Mouse (Mus musculus) limb, embryonic 10.5 days (tissue): Measurements from ENCODE around the gene Cars. TPM values are rescaled to one million over a fixed set of nuclear protein-coding genes. Genes with fewer than 3 reads are reported as not detected.

Source experiments
- DNase-seq: peaks from one replicate; pipeline ENCODE4 v3.0.0-alpha.2; 2017; ENCODE audit warnings: low spot score
- H3K27ac ChIP-seq: fragments of 300-500 bp; sonication (generic); 2 replicates; pipeline ENCODE4 v1.5.1; 2016; ENCODE audit warnings: mild to moderate bottlenecking
- H3K27me3 ChIP-seq: fragments of 300-500 bp; sonication (generic); 2 replicates; pipeline ENCODE4 v1.6.1; 2016; ENCODE audit warnings: low read depth, mild to moderate bottlenecking; ENCODE audit not compliant: poor library complexity, severe bottlenecking
- H3K36me3 ChIP-seq: fragments of 300-500 bp; sonication (generic); 2 replicates; pipeline ENCODE4 v1.6.1; 2016; ENCODE audit warnings: mild to moderate bottlenecking, moderate library complexity
- H3K4me1 ChIP-seq: fragments of 300-500 bp; sonication (generic); 2 replicates; pipeline ENCODE4 v1.6.1; 2016
- H3K4me3 ChIP-seq: fragments of 300-500 bp; sonication (generic); 2 replicates; pipeline ENCODE4 v1.5.1; 2016; ENCODE audit warnings: mild to moderate bottlenecking, moderate library complexity
- H3K9me3 ChIP-seq: fragments of 300-500 bp; sonication (generic); replicated peaks from 2 replicates; pipeline ENCODE4 v1.6.1; 2016; ENCODE audit warnings: mild to moderate bottlenecking
- WGBS: fragments of 180-500 bp; shearing (Covaris S2); methylation state at CpG from one replicate; pipeline ENCODE4 v1.1.7; 2016; 5-methylcytosine and 5-hydroxymethylcytosine counted together
- polyA plus RNA-seq: library from polyadenylated mRNA; unstranded; fragments of >200 nt; fragmentation: Nextera tagmentation; extraction: Ambion mirVana; gene quantifications from 2 replicates; pipeline ENCODE4 v1.2.1, GENCODE M21; 2016

The Cars gene
- polyA plus RNA-seq, 1 experiment from 2014 or later: 79.2 TPM

DNA sequence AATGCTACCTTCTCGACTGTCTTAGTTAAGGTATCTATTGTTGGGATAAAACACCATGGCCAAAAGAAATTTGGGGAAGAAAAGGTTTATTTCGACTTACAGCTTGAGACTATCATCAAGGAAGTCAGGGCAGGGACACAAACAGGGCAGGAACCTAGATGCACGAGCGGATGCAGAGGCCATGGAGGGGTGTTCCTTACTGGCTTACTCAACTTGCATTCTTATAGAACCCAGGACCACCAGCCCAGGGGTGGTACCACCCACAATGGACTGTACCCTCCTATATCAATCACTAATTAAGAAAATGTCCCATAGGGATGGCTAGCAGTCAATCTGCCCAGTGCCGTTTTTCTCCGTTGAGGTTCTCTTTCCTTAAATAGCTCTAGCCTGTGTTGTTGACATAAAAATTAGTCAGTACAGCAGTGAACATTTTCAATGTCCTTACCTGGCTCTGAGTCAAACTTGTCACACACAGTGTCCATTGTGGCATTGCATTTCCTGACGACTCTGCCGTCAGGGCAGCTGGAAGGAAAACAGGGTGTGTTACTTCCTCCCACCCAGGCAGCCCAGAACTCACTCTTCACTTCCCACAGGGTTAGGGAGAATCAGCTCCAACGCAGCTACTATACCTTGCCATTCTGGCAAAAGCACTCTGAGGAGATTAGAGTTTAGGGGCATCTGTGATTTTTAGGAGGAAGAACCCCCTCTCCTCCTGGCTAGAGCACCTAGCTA, 14.7 kb upstream of the Cars start:
- no peak overlapping the region for H3K4me3 ChIP-seq
- 69% methylated on average over 9 of the region's 9 CpGs for WGBS
- H3K27me3 ChIP-seq: no peaks in the 10 kb centered on the region
- H3K4me1 ChIP-seq: no peaks in the 10 kb centered on the region
- no peak for DNase-seq
- no peaks in the 10 kb centered on the region for H3K36me3 ChIP-seq
- H3K27ac ChIP-seq: no peak overlapping the region
- 0 out of 2 replicates have a peak, but pooled peaks cover 2% of the 10 kb centered on the region for H3K9me3 ChIP-seq

DNA sequence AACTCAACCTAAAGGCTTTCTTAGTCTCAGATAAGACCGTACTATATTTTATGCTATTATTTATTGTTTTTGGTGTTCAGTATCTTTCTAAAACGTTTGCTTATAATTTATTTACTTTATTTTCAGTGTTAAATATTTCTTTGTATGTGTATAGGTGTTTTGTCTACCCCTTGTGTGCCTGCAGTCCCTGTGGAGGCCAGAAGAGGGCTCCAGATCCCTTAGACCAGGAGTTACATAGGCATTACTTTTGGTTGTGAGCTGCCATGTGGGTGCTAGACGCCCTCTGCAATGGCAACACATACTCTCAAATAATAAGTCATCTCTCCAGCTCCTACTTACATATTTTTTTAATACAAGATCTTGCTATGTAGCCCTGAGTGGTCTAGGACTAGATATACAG, 12.3 kb upstream of the Cars start:
- WGBS: 62% methylated on average over 3 of the region's 3 CpGs
- 0 out of 2 replicates have a peak, but pooled peaks cover 2% of the 10 kb centered on the region for H3K9me3 ChIP-seq
- no peaks in the 10 kb centered on the region for H3K4me1 ChIP-seq
- DNase-seq: no peak
- H3K27ac ChIP-seq: no peak overlapping the region
- H3K4me3 ChIP-seq: no peak overlapping the region
- H3K36me3 ChIP-seq: no peaks in the 10 kb centered on the region
- H3K27me3 ChIP-seq: no peaks in the 10 kb centered on the region

DNA sequence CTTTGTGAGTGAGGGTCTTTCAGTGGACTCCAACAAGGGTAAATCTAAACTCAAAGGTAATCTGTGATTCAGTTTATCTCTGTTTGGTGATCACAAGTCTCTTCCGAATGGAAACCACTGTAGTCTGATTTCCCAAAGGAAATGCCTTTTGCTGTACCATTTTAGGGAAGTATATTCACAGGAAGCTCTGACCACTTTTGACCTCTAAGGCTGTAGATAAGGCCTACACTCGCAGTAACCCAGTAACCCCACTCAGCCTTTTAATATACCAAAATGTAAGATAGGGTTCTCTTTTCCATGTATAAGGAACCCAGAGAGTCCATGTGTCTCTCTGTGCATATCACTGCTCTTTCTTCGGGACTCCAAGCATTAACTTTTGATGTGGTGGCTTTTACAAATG, 5.4 kb upstream of the Cars start:
- Histone ChIP-seq H3K4me1 (0 out of 2 replicates have a peak, but pooled peaks cover 2% of the 10 kb centered on the region), H3K9me3 (no peaks in the 10 kb centered on the region), H3K4me3 (no peak overlapping the region), H3K36me3 (no peaks in the 10 kb centered on the region), H3K27me3 (no peaks in the 10 kb centered on the region), H3K27ac (no peak overlapping the region)
- no peak for DNase-seq
- WGBS: 89% methylated on average over 3 of the region's 3 CpGs

DNA sequence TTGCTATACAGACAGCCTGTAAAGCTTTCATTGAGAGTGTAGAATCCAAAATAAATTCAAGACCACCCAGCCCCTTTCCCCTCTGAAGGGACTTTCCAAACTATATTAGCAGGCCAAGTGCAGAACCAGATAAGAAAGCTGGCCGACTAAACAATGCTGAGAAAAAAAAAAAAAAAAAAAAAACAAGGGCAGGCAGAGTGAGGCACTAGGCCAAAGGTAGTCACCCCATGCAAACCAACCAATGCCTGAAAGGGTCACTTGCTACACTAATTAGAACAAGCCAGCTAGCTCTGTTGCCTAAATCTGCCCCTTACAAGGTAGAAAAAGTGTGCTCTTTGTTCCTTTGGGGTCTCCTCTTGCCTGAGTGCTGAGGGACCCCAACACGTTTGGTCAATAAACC, 5.0 kb upstream of the Cars start:
- DNase-seq: no peak
- Histone ChIP-seq H3K27me3 (no peaks in the 10 kb centered on the region), H3K9me3 (no peaks in the 10 kb centered on the region), H3K4me3 (no peak overlapping the region), H3K27ac (no peak overlapping the region), H3K36me3 (no peaks in the 10 kb centered on the region), H3K4me1 (0 out of 2 replicates have a peak, but pooled peaks cover 2% of the 10 kb centered on the region)
- 89% methylated on average over 2 of the region's 2 CpGs for WGBS

DNA sequence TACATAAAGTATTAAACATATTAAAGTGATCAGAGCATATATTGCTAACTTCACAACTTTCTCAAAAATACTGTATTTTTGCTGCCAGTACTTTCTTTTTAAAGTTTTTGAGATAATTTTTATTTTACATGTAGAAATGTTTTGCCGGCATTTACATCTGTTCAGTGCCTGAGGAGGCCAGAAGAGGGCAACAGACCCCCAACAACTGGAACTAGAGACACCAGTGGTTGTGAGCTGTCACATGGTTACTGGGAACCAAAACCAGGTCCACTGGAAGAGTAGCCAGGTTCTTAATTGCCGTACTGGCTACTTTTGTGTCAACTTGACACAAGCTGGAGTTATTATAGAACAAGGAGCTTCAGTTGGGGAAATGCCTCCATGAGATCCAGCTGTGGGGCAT, 1.8 kb upstream of the Cars start:
- 77% methylated on average over 2 of the region's 2 CpGs for WGBS
- no peak for DNase-seq

DNA sequence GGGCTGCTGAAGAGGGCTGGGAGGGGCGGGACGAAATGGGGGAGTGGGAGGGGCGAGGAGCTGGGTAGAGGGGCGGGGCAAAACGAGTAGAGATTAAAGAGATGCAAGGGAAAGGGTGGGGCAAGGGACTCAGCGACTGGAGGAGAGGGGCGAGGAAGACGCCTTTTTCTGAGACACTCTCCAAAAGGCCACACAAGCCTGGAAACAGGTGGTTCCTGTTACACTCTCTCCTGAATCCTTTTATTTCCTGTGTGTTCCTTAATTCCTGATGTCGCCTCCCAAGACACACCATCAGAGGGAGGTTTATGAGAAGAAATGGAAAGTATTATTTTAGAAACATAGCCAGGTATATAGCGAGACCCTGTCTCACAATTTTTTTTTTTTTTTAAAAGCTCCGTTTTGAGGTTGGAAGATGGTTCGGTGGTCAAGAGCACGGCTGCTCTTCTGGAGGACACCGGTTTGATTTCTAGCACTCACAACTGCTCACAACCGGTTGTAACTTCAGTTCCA, 396 bp upstream of the Cars start:
- H3K27ac ChIP-seq: peak overlapping the region; percentile 80; the same call in 1 of the 2 replicates
- H3K4me3 ChIP-seq: peak overlapping the region; percentile 72
- no peaks in the 10 kb centered on the region for H3K9me3 ChIP-seq
- peaks cover 16% of the 10 kb centered on the region for H3K4me1 ChIP-seq
- 8% methylated on average over 15 of the region's 15 CpGs for WGBS
- peaks cover 18% of the 10 kb centered on the region for H3K36me3 ChIP-seq
- DNase-seq: no peak
- H3K27me3 ChIP-seq: no peaks in the 10 kb centered on the region

More for the DNA sequence above, 1.8 kb upstream of the Cars start:
- H3K4me1 ChIP-seq: peaks cover 16% of the 10 kb centered on the region
- H3K27ac ChIP-seq: no peak overlapping the region
- no peaks in the 10 kb centered on the region for H3K27me3 ChIP-seq
- H3K4me3 ChIP-seq: no peak overlapping the region
- H3K36me3 ChIP-seq: peaks cover 4% of the 10 kb centered on the region
- H3K9me3 ChIP-seq: no peaks in the 10 kb centered on the region

DNA sequence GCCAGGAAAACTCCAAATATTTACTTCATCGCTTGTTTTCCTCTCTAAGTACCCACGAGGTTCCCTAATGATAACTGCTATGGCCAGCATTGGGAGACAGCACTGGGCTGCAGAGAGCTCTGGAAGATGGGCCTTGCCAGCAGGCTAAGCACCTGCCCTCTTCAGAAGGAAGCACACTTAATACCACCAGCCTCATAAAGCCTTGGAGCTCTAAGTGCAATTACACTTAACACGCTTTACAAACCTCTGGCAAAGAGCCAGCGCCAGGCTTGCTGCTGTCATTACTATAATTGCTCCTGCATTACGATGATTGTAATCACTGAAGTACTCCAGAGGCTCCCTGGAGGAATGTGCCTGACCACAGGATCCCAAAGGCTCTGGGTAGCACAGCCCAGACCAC, 5.0 kb downstream of the Cars start:
- Histone ChIP-seq H3K36me3 (peaks cover 59% of the 10 kb centered on the region), H3K9me3 (no peaks in the 10 kb centered on the region), H3K27me3 (no peaks in the 10 kb centered on the region), H3K4me3 (no peak overlapping the region), H3K4me1 (peaks cover 13% of the 10 kb centered on the region), H3K27ac (no peak overlapping the region)
- WGBS: 70% methylated on average over 5 of the region's 5 CpGs
- DNase-seq: no peak

DNA sequence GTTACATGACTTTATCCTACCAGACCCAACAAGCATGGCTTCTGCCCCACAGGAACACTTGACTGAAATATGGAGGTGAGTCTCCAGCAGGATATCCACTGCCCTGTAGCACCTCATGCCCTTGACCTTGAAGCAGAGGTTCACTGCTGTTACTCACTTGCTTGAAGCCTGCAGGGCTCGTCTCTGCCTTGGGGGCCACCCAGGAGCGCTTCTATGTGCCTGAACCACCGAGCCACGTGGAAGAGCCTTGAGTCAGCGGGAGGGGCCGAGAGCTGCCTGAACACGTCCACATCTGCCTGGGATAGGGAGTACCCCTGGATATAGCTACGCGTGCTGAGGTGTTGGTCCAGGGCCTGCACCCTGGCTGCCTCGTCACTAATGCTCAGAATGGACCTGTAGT, 7.6 kb downstream of the Cars start:
- 84% methylated on average over 10 of the region's 10 CpGs for WGBS
- Histone ChIP-seq H3K4me1 (no peaks in the 10 kb centered on the region), H3K27ac (no peak overlapping the region), H3K4me3 (no peak overlapping the region), H3K27me3 (no peaks in the 10 kb centered on the region), H3K36me3 (peaks cover 83% of the 10 kb centered on the region), H3K9me3 (no peaks in the 10 kb centered on the region)
- DNase-seq: no peak

DNA sequence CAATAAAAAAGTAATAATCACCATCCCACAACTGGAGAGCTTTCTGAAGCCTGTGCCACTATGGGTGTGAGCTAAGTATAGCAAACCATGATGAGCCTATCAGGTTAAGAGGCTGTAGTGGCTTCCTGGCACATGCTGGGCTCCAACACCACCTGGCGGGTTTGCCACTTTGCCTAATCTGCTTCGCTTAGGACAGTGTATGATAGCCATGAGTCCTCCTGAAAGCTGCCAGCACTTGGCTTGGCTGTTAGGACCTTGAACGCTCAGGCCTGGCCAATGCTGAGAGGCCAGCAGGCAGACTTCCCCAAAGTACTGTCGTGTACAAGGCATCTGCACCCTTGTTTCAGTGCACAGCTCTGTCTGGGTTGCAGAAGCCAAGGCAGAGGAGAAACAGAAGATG, 11.9 kb downstream of the Cars start:
- H3K4me3 ChIP-seq: no peak overlapping the region
- H3K27me3 ChIP-seq: no peaks in the 10 kb centered on the region
- DNase-seq: no peak
- no peaks in the 10 kb centered on the region for H3K9me3 ChIP-seq
- peaks cover 99% of the 10 kb centered on the region for H3K36me3 ChIP-seq
- H3K4me1 ChIP-seq: no peaks in the 10 kb centered on the region
- no peak overlapping the region for H3K27ac ChIP-seq
- WGBS: 87% methylated on average over 4 of the region's 4 CpGs

DNA sequence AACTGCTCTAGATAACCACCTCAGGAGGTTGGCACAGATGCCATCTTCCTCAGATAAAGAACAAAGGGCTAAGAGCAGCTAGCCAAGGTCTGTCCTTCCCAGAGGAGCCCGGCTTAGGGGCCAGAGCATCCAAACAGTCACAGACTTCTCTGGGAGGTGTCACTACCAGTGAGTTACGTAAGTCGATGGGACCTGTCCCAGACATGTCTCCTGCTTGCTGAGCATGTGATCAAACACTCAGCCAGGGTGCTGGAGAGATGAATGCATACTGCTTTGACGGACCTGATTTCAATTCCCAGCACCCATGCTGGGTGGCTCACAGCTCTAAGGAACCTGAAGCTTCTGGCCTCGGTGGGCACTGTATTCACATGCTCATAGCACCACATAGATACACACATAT, 12.3 kb downstream of the Cars start:
- Histone ChIP-seq H3K36me3 (peaks cover 99% of the 10 kb centered on the region), H3K4me1 (no peaks in the 10 kb centered on the region), H3K4me3 (no peak overlapping the region), H3K9me3 (no peaks in the 10 kb centered on the region), H3K27me3 (no peaks in the 10 kb centered on the region), H3K27ac (no peak overlapping the region)
- DNase-seq: no peak
- WGBS: 89% methylated on average over 5 of the region's 5 CpGs

DNA sequence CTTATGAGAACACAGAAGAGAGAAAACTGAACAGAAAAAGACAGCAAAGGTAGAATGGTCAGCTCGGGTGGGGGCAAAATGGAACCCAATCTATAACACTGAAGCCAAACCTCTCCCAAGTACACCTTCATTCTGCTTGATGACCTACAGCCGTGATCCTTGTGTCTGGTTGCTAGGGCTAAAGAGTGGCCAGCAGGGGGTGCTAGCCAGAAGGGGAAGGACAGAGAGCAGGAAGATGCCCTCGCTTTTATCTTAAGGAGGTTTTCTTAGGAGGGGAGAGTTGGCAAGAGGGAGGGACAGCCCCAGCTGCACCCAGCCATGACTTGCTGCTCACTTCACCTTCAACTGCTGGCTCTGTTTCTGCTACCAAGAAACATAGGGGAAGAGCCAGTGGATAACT, 15.9 kb downstream of the Cars start:
- Histone ChIP-seq H3K4me1 (no peaks in the 10 kb centered on the region), H3K36me3 (peaks cover 98% of the 10 kb centered on the region), H3K27ac (no peak overlapping the region), H3K9me3 (no peaks in the 10 kb centered on the region), H3K27me3 (no peaks in the 10 kb centered on the region), H3K4me3 (no peak overlapping the region)
- peak; percentile 68 for DNase-seq
- WGBS: 48% methylated on average over 3 of the region's 3 CpGs

DNA sequence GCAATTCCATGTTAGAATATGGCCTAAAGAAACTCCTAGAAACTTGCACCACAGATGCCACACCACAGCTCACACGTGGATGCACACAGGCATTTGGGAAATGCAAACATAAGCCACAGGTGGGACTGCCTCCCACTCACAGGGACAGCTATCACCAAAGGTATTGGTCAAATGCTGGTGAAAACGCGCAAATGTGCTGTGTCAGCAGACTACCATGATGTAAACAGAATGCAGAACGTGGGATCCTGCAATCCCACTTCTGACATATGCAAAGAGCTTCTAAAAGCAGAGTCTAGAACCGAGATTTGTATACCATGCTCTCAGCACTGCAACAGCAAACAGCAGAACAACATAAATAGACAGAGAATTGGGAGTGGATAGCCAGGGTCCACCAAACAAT, 16.9 kb downstream of the Cars start:
- H3K9me3 ChIP-seq: no peaks in the 10 kb centered on the region
- H3K4me1 ChIP-seq: no peaks in the 10 kb centered on the region
- no peak overlapping the region for H3K4me3 ChIP-seq
- H3K27me3 ChIP-seq: no peaks in the 10 kb centered on the region
- H3K36me3 ChIP-seq: peaks cover 98% of the 10 kb centered on the region
- 96% methylated on average over 5 of the region's 5 CpGs for WGBS
- no peak overlapping the region for H3K27ac ChIP-seq
- no peak for DNase-seq

DNA sequence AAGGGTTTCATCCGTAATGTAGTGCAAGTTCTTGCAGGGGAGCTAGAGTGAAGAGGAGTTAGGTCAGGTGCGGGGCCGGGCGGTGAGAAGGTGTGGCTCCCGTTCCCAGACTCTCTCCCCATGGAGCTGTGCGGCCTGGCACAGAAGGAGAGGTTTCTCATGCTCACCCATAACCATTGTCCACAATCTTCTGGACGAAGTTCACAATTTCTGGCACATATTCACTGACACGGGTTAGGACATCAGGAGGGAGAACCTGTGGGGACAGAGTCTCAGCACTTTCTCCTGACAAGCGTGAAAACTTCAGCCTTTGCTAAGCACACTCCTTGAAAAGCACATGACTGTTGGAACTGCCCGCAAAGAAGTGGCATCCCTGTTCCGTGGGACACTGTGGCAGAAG, 24.1 kb downstream of the Cars start:
- H3K4me1 ChIP-seq: no peaks in the 10 kb centered on the region
- DNase-seq: no peak
- no peaks in the 10 kb centered on the region for H3K27me3 ChIP-seq
- no peaks in the 10 kb centered on the region for H3K9me3 ChIP-seq
- WGBS: 92% methylated on average over 11 of the region's 11 CpGs
- H3K4me3 ChIP-seq: no peak overlapping the region
- H3K27ac ChIP-seq: no peak overlapping the region
- peaks cover 99% of the 10 kb centered on the region for H3K36me3 ChIP-seq

DNA sequence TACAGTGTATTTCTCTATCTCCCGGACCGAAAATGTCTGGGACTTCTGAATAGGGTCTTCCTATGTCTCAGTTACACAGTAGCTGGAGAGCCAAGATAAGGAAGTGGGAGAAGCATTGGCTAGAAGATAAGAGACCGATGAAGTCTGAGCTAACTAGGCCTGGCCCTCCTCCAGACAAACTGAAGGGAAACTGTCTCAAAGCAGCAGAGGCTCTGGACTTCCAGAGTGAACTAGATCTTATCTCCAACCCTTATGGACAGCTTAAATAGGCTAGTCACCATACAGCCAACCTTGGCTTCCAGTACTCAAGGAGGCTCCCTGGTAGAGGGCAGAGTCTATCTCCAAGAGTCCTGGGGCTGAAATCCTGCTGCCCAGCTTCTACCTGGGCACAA, 34.2 kb downstream of the Cars start:
- H3K4me1 ChIP-seq: no peaks in the 10 kb centered on the region
- 88% methylated on average over 3 of the region's 3 CpGs for WGBS
- H3K27me3 ChIP-seq: no peaks in the 10 kb centered on the region
- H3K9me3 ChIP-seq: no peaks in the 10 kb centered on the region
- no peak for DNase-seq
- H3K27ac ChIP-seq: no peak overlapping the region
- H3K36me3 ChIP-seq: peaks cover 99% of the 10 kb centered on the region
- H3K4me3 ChIP-seq: no peak overlapping the region
